Comparison of ENCODE assay signal across 20 mouse cellular contexts in genomic region chr10:95302211-95303163, GRCm38 (mm10). TPM values are rescaled to one million over a fixed set of nuclear protein-coding genes. Genes with fewer than 3 reads are reported as not detected.
A peak's percentile ranks its signal among the peaks of the same experiment; 100 is the strongest.
DNase-seq lines count a peak whose midpoint lies in the region; ATAC-seq and TF ChIP-seq lines count a peak whose summit lies in the region.
"Had no signal": no experiment of that assay in that cellular context is flagged by ENCODE, and none has a peak within 500 bp of the region (broad histone marks: within the 10 kb centered on the region; RNA-seq: fewer than 3 reads in every experiment).

No protein-coding gene starts in this region.

- no peak overlapping the region for H3K9ac ChIP-seq in forebrain, embryonic 11.5 days (ENCODE audit: low read length)
- no peak overlapping the region for H3K9ac ChIP-seq in forebrain, embryonic 13.5 days
- H3K9ac ChIP-seq in stomach, postnatal 0 days (ENCODE audit: low read length): no peak overlapping the region
- H3K9ac ChIP-seq: embryonic facial prominence, embryonic 13.5 days; hindbrain, embryonic 12.5 days; kidney, embryonic 15.5 days; limb, embryonic 15.5 days; neural tube, embryonic 12.5 days had no signal

- no peak for TF ChIP-seq EP300 in stomach, postnatal 0 days (optimal IDR thresholded peaks at IDR 0.05)

- H3K27me3 ChIP-seq in forebrain, embryonic 11.5 days (ENCODE audit: control insufficient read depth, insufficient read depth, low read length): no peaks in the 10 kb centered on the region
- H3K27me3 ChIP-seq in forebrain, embryonic 13.5 days: no peaks in the 10 kb centered on the region
- no peaks in the 10 kb centered on the region for H3K27me3 ChIP-seq in stomach, postnatal 0 days (ENCODE audit: control insufficient read depth, insufficient read depth, low read length)
- H3K27me3 ChIP-seq in thymus, adult 2 months (ENCODE audit: control insufficient read depth, insufficient read depth, low read length): no peaks in the 10 kb centered on the region
- H3K27me3 ChIP-seq: embryonic facial prominence, embryonic 13.5 days; hindbrain, embryonic 12.5 days; limb, embryonic 15.5 days; neural tube, embryonic 12.5 days had no signal

- TF ChIP-seq CTCF in stomach, postnatal 0 days (IDR thresholded peaks at IDR 0.05; ENCODE audit: low read depth): no peak
- TF ChIP-seq CTCF in thymus, adult 2 months (IDR thresholded peaks at IDR 0.05; ENCODE audit: borderline replicate concordance, control insufficient read depth, extremely low read depth, insufficient read depth, low read length, poor library complexity): no peak

- no peak overlapping the region for H3K4me2 ChIP-seq in forebrain, embryonic 11.5 days (ENCODE audit: low read depth, low read length, severe bottlenecking)
- H3K4me2 ChIP-seq in forebrain, embryonic 13.5 days: no peak overlapping the region
- H3K4me2 ChIP-seq in stomach, postnatal 0 days (replicated peaks; ENCODE audit: low read depth): no peak overlapping the region
- H3K4me2 ChIP-seq: embryonic facial prominence, embryonic 13.5 days; hindbrain, embryonic 12.5 days; kidney, embryonic 15.5 days; limb, embryonic 15.5 days; neural tube, embryonic 12.5 days had no signal

- no peaks in the 10 kb centered on the region for H3K9me3 ChIP-seq in forebrain, embryonic 11.5 days (ENCODE audit: control insufficient read depth, low read length)
- H3K9me3 ChIP-seq in forebrain, embryonic 13.5 days (replicated peaks): no peaks in the 10 kb centered on the region
- H3K9me3 ChIP-seq in stomach, postnatal 0 days (ENCODE audit: control insufficient read depth, low read length): no peaks in the 10 kb centered on the region
- H3K9me3 ChIP-seq: embryonic facial prominence, embryonic 13.5 days; hindbrain, embryonic 12.5 days; kidney, embryonic 15.5 days; limb, embryonic 15.5 days; neural tube, embryonic 12.5 days had no signal

- ATAC-seq in forebrain, embryonic 11.5 days (replicated peaks; ENCODE audit: low FRiP score): no peak
- no peak for ATAC-seq in forebrain, embryonic 13.5 days
- peak; percentile 23 for ATAC-seq in inflammation-experienced regulatory T-cells, adult 6 months
- no peak for ATAC-seq in stomach, postnatal 0 days (ENCODE audit: low FRiP score, low TSS enrichment)
- ATAC-seq: forebrain, embryonic 14.5 days; intestine, embryonic 16.5 days had no signal

- peak; percentile 46 for DNase-seq in forebrain, embryonic 11.5 days (ENCODE audit: low spot score)
- DNase-seq in 416B (ENCODE audit: low read depth) (peak; percentile 81), ZHBTc4 (ENCODE audit: low read depth, low spot score) (peak; percentile 43)
- DNase-seq in stomach, postnatal 0 days (ENCODE audit: low spot score): no peak
- DNase-seq in adrenal gland, postnatal 4 days (ENCODE audit: low spot score in 2 of 2): no peak
- no peak for DNase-seq in thymus, adult 2 months
- DNase-seq: adrenal gland, postnatal 14 days; cerebellum, adult 18-20 months; gastrocnemius, postnatal 10 days; right cerebral cortex, postnatal 14 days; thymus, postnatal 36 days had no signal

- WGBS in forebrain, embryonic 11.5 days: 46% methylated on average over 11 of the region's 12 CpGs
- WGBS in forebrain, embryonic 13.5 days: 44% methylated on average over 12 of the region's 12 CpGs
- 64% methylated on average over 12 of the region's 12 CpGs for WGBS in stomach, postnatal 0 days
- 78% methylated on average over 12 of the region's 12 CpGs for WGBS in thymus, adult 2 months

- TF ChIP-seq POLR2A in thymus, adult 2 months (IDR thresholded peaks at IDR 0.05; ENCODE audit: control insufficient read depth, extremely low read depth, insufficient read depth, low read length, poor library complexity): no peak

- H3K4me1 ChIP-seq in forebrain, embryonic 11.5 days (replicated peaks; ENCODE audit: control insufficient read depth, insufficient read depth, low read length): no peaks in the 10 kb centered on the region; the same call in 1 of the 2 replicates
- H3K4me1 ChIP-seq in forebrain, embryonic 13.5 days: peaks cover 11% of the 10 kb centered on the region; the same call in 1 of the 2 replicates
- H3K4me1 ChIP-seq in stomach, postnatal 0 days (replicated peaks; ENCODE audit: control insufficient read depth, insufficient read depth): peaks cover under 1% of the 10 kb centered on the region
- H3K4me1 ChIP-seq in thymus, adult 2 months (replicated peaks; ENCODE audit: control insufficient read depth, insufficient read depth, low read length): peaks cover 4% of the 10 kb centered on the region; the same call in 1 of the 2 replicates

- H3K27ac ChIP-seq in forebrain, embryonic 11.5 days (ENCODE audit: low read depth, low read length): no peak overlapping the region
- H3K27ac ChIP-seq in forebrain, embryonic 13.5 days: no peak overlapping the region
- H3K27ac ChIP-seq in stomach, postnatal 0 days (replicated peaks): no peak overlapping the region
- no peak overlapping the region for H3K27ac ChIP-seq in thymus, adult 2 months (ENCODE audit: control insufficient read depth, insufficient read depth, low read length)
- H3K27ac ChIP-seq: embryonic facial prominence, embryonic 13.5 days; hindbrain, embryonic 12.5 days; kidney, embryonic 15.5 days; limb, embryonic 15.5 days; neural tube, embryonic 12.5 days had no signal

- H3K36me3 ChIP-seq in forebrain, embryonic 11.5 days (ENCODE audit: control insufficient read depth, insufficient read depth, low read length): no peaks in the 10 kb centered on the region
- no peaks in the 10 kb centered on the region for H3K36me3 ChIP-seq in forebrain, embryonic 13.5 days (ENCODE audit: poor library complexity, severe bottlenecking)
- H3K36me3 ChIP-seq in stomach, postnatal 0 days (ENCODE audit: control insufficient read depth, insufficient read depth, low read length): no peaks in the 10 kb centered on the region
- no peaks in the 10 kb centered on the region for H3K36me3 ChIP-seq in thymus, adult 2 months (ENCODE audit: control insufficient read depth, insufficient read depth, low read length)
- H3K36me3 ChIP-seq: embryonic facial prominence, embryonic 13.5 days; hindbrain, embryonic 12.5 days; kidney, embryonic 15.5 days; limb, embryonic 15.5 days; neural tube, embryonic 12.5 days had no signal

- no peak overlapping the region for H3K4me3 ChIP-seq in forebrain, embryonic 11.5 days (ENCODE audit: low read depth, low read length)
- no peak overlapping the region for H3K4me3 ChIP-seq in forebrain, embryonic 13.5 days
- no peak overlapping the region for H3K4me3 ChIP-seq in stomach, postnatal 0 days (ENCODE audit: low read depth, low read length)
- no peak overlapping the region for H3K4me3 ChIP-seq in thymus, adult 2 months (ENCODE audit: control insufficient read depth, insufficient read depth, low read length)
- H3K4me3 ChIP-seq: embryonic facial prominence, embryonic 13.5 days; hindbrain, embryonic 12.5 days; kidney, embryonic 15.5 days; limb, embryonic 15.5 days; neural tube, embryonic 12.5 days had no signal

RNA-seq across cellular contexts. Expression of gene Cradd, which starts 21.4 kb away (rescaled TPM):
- polyA plus RNA-seq in forebrain, embryonic 11.5 days (2014; fragmentation: Nextera tagmentation; extraction: Ambion mirVana): 15.7 and 16.6 TPM in 2 replicates
- 11.3 and 12.5 TPM in 2 replicates for polyA plus RNA-seq in forebrain, embryonic 13.5 days (2015; fragmentation: Nextera tagmentation; extraction: Ambion mirVana)
- polyA plus RNA-seq in inflammation-experienced regulatory T-cells, adult 6 months (2017; shearing (Covaris generic)): 10 to 100 TPM; 20.8 to 32.2 (median 28.9) TPM
- polyA plus RNA-seq in stomach, postnatal 0 days (2015; fragmentation: Nextera tagmentation; extraction: Ambion mirVana): 9.8 and 12.5 TPM in 2 replicates
- 10 to 100 TPM; 13.0 to 14.0 TPM for total RNA-seq in adrenal gland, postnatal 4 days (2021)
- 15.2 and 15.8 TPM in 2 replicates for polyA plus RNA-seq in thymus, adult 2 months (2012; rRNA removed)

Comparison
In these comparisons a context has a peak if more than half of its experiments do, and no peak if none do; other contexts are left out.
1. DNase-seq: peak in forebrain, embryonic 11.5 days (single experiment), 416B (single experiment) and ZHBTc4 (single experiment); none in stomach, postnatal 0 days (single experiment), adrenal gland, postnatal 4 days (0 of 2) and thymus, adult 2 months (single experiment).